Mouse (Mus musculus) liver, embryonic 16.5 days (tissue): ENCODE measurements around the gene Pdlim7. TPM values are rescaled to one million over a fixed set of nuclear protein-coding genes. Genes with fewer than 3 reads are reported as not detected.

Experiments
- microRNA-seq: library from miRNA; unstranded; fragments of <30 nt; microRNA quantifications from one replicate; pipeline ENCODE4, GENCODE M21; 2016
- polyA plus RNA-seq: library from polyadenylated mRNA; unstranded; fragments of >200 nt; fragmentation: Nextera tagmentation; extraction: Ambion mirVana; gene quantifications from 2 replicates; pipeline ENCODE4 v1.2.1, GENCODE M21; 2015

Pdlim7 gene
- polyA plus RNA-seq, 1 experiment from 2014 or later = 27.9 TPM

Small RNA genes within 50 kb of the gene (microRNA-seq; reads per million reads assigned to microRNA genes)
- gene Mir6943 (2.0 reads per million), gene Mir6944 (2.7 reads per million, percentile 6 among the genes with 10 or more reads in this experiment), gene Mir6945 (1.7 reads per million)

Other genes starting within 250 kb of the Pdlim7 start
- gene Prelid1, start 193.2 kb downstream of the Pdlim7 start, polyA plus RNA-seq = 202 and 206 TPM in 2 replicates
- gene Rab24, start 191.7 kb downstream of the Pdlim7 start, polyA plus RNA-seq = 42.2 and 50.1 TPM in 2 replicates
- gene Mxd3, start 183.9 kb downstream of the Pdlim7 start, polyA plus RNA-seq = 24.0 and 28.7 TPM in 2 replicates
- 53.3 and 55.5 TPM in 2 replicates for gene Lman2, start 150.9 kb downstream of the Pdlim7 start, polyA plus RNA-seq
- gene Rgs14, start 143.9 kb downstream of the Pdlim7 start, polyA plus RNA-seq = 2.8 and 3.2 TPM in 2 replicates
- gene Slc34a1, start 115.5 kb downstream of the Pdlim7 start, polyA plus RNA-seq = 0.15 TPM in 1 of 2 replicates, not detected in the other
- not detected in 2 replicates for gene Pfn3, start 98.4 kb downstream of the Pdlim7 start, polyA plus RNA-seq
- 147 and 184 TPM in 2 replicates for gene F12, start 86.9 kb downstream of the Pdlim7 start, polyA plus RNA-seq
- gene Grk6, start 68.6 kb downstream of the Pdlim7 start, polyA plus RNA-seq = 10.4 and 12.1 TPM in 2 replicates
- gene Prr7, start 49.4 kb downstream of the Pdlim7 start, polyA plus RNA-seq = not detected in 2 replicates
- 6.1 and 7.7 TPM in 2 replicates for gene Dbn1, start 25.6 kb downstream of the Pdlim7 start, polyA plus RNA-seq
- gene Dok3, start 15.6 kb upstream of the Pdlim7 start, polyA plus RNA-seq = 9.3 and 10.9 TPM in 2 replicates
- gene Ddx41, start 23.0 kb upstream of the Pdlim7 start, polyA plus RNA-seq = 20.9 and 22.0 TPM in 2 replicates
- 8.4 and 8.7 TPM in 2 replicates for gene Fam193b, start 57.4 kb upstream of the Pdlim7 start, polyA plus RNA-seq
- gene Tmed9, start 60.1 kb upstream of the Pdlim7 start, polyA plus RNA-seq = 55.7 and 63.6 TPM in 2 replicates
- 5.7 and 6.5 TPM in 2 replicates for gene B4galt7, start 86.2 kb upstream of the Pdlim7 start, polyA plus RNA-seq
- 13.0 and 13.3 TPM in 2 replicates for gene Caml, start 109.3 kb upstream of the Pdlim7 start, polyA plus RNA-seq
- 14.3 TPM in 2 replicates for gene Ddx46, start 121.4 kb upstream of the Pdlim7 start, polyA plus RNA-seq
- 10.8 and 11.2 TPM in 2 replicates for gene B230219D22Rik, start 179.4 kb upstream of the Pdlim7 start, polyA plus RNA-seq
- 30.3 and 31.2 TPM in 2 replicates for gene Txndc15, start 201.0 kb upstream of the Pdlim7 start, polyA plus RNA-seq
- gene Pcbd2, start 213.7 kb upstream of the Pdlim7 start, polyA plus RNA-seq = 30.6 and 32.5 TPM in 2 replicates